Mouse (Mus musculus) lung, postnatal 14 days (tissue): Measurements from ENCODE around the gene Pnkp.
A peak's percentile ranks its signal among the peaks of the same experiment; 100 is the strongest.

Experiments used
- DNase-seq: peaks from one replicate; pipeline ENCODE4 v3.0.0; 2021

The Pnkp gene

GRCm38 (mm10) chr7:44857042-44857552 is at the start of gene Pnkp:
Gene Pnkp (plus strand): TSS chr7:44857139.
- DNase-seq = peak; percentile 85

GRCm38 (mm10) chr7:44808927-44809326 is 48.0 kb upstream of the Pnkp start:
- no peak for DNase-seq

GRCm38 (mm10) chr7:44809466-44809865 is 47.5 kb upstream of the Pnkp start:
- DNase-seq = no peak

GRCm38 (mm10) chr7:44810365-44810764 is 46.6 kb upstream of the Pnkp start:
- DNase-seq = no peak

GRCm38 (mm10) chr7:44810819-44811557 is 46.0 kb upstream of the Pnkp start:
- DNase-seq = no peak

- DNase-seq = no peak
Measured at GRCm38 (mm10) chr7:44812651-44813325, 44.2 kb upstream of the Pnkp start.

GRCm38 (mm10) chr7:44813985-44814384 is 43.0 kb upstream of the Pnkp start:
- no peak for DNase-seq

- DNase-seq = no peak
Measured at GRCm38 (mm10) chr7:44814423-44814822, 42.5 kb upstream of the Pnkp start.

GRCm38 (mm10) chr7:44814952-44815553 is 41.9 kb upstream of the Pnkp start:
- DNase-seq = no peak

GRCm38 (mm10) chr7:44815721-44816469 is 41.0 kb upstream of the Pnkp start, which contains the start of the genes Nup62 and Il4i1:
Gene Nup62 (plus strand): TSS chr7:44816088.
Gene Il4i1 (plus strand): TSS chr7:44816387.
- DNase-seq = peak; percentile 99

- DNase-seq = peak; percentile 65
Measured at GRCm38 (mm10) chr7:44816470-44817021, 40.4 kb upstream of the Pnkp start, which contains the start of gene Atf5. Gene Atf5 (minus strand): TSS chr7:44816658.

- no peak for DNase-seq
Measured at GRCm38 (mm10) chr7:44817441-44817840, 39.5 kb upstream of the Pnkp start.

GRCm38 (mm10) chr7:44818164-44818563 is 38.8 kb upstream of the Pnkp start:
- peak; percentile 34 for DNase-seq

- peak; percentile 64 for DNase-seq
Measured at GRCm38 (mm10) chr7:44818751-44819235, 38.1 kb upstream of the Pnkp start.

GRCm38 (mm10) chr7:44819391-44819790 is 37.5 kb upstream of the Pnkp start:
- DNase-seq = no peak

- no peak for DNase-seq
Measured at GRCm38 (mm10) chr7:44819863-44820262, 37.1 kb upstream of the Pnkp start.

- no peak for DNase-seq
Measured at GRCm38 (mm10) chr7:44820525-44820924, 36.4 kb upstream of the Pnkp start.

- no peak for DNase-seq
Measured at GRCm38 (mm10) chr7:44821666-44822448, 35.1 kb upstream of the Pnkp start.

- DNase-seq = no peak
Measured at GRCm38 (mm10) chr7:44823409-44823808, 33.5 kb upstream of the Pnkp start.

- DNase-seq = peak; percentile 90
Measured at GRCm38 (mm10) chr7:44824872-44825271, 32.1 kb upstream of the Pnkp start.

- DNase-seq = no peak
Measured at GRCm38 (mm10) chr7:44826771-44827170, 30.2 kb upstream of the Pnkp start.
